Mouse (Mus musculus) lung, postnatal 14 days (tissue): ENCODE data around the gene Cct3.
"Not testable (repeated sequence)": the region's sequence is repeated elsewhere in the genome, so short reads cannot be mapped to it uniquely, and the experiment has no call there.

Source experiments
- DNase-seq: peaks from one replicate; pipeline ENCODE4 v3.0.0; 2021

Gene Cct3

DNA sequence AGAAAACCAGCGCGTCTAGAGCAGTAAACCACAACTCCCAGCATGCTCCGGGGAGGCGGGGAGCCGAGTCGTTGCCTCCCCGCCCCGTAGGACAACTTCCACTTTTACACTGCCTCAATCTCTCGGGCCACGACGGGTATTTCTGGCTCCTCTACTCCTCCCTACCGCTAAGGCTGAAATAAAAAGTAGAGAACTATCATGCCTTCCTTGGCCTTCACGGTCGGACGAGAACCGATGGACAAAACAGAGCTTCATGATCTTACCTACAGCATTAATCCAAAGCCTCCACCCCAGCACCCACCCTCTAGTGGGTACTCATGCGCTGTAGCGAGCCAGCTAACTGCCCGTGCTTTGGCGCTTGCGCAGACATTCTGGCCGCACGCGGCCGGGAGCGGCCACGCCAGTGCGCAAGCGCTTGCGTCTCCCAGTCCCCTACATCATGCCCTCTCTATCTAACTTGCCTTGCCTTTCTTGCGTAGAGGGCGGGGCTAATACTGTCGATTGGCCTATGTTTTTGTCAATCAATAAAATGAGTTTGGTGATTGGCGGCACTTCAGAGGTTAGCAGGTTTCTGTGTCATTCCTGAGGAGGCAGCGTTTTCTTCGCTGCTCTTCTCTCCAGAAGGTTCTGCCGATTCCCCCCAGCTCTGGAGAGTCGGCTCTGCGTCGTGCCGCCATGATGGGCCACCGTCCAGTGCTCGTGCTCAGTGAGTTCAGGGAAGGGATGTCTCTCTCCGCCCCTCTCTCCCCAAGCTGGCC is at the start of gene Cct3, which contains the start of gene Tsacc:
Gene Cct3, plus strand, starts transcription at position 556 of the 758 bp plus-strand sequence.
Gene Tsacc, minus strand, starts transcription at position 439 of the 758 bp plus-strand sequence.
- DNase-seq, result peak; percentile 97

DNA sequence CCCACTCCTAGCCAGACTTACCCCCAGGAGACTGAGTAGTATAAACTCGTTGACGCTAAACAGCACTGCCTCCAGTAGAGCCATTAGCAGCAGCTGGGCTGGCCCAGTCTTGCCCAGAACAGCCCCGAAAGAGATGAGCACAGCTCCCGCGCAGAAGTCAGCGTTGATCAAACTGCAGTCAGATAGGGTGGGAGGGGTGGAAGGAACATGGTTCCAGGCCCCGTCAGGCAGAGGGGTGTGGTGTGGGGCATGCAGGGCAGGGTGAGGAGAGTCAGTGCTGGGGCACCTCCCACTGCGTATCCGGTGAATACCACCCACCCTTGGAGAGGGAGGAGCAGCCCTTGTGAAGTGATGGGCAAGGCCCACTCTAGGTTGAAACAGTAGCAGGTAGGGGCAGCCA is 49.2 kb upstream of the Cct3 start:
- no peak for DNase-seq

- DNase-seq, result no peak
These were observed 48.5 kb upstream of the Cct3 start for GRCm38 (mm10) chr3:88248406-88248805.

- DNase-seq, result no peak
These were observed 44.2 kb upstream of the Cct3 start for GRCm38 (mm10) chr3:88252739-88253138.

GRCm38 (mm10) chr3:88254268-88254926 is 42.5 kb upstream of the Cct3 start, which contains the start of gene Rhbg:
TSS of gene Rhbg (minus strand) at chr3:88254709.
- DNase-seq, result peak; percentile 71

- DNase-seq, result no peak
These were observed 41.0 kb upstream of the Cct3 start for GRCm38 (mm10) chr3:88255950-88256349.

DNA sequence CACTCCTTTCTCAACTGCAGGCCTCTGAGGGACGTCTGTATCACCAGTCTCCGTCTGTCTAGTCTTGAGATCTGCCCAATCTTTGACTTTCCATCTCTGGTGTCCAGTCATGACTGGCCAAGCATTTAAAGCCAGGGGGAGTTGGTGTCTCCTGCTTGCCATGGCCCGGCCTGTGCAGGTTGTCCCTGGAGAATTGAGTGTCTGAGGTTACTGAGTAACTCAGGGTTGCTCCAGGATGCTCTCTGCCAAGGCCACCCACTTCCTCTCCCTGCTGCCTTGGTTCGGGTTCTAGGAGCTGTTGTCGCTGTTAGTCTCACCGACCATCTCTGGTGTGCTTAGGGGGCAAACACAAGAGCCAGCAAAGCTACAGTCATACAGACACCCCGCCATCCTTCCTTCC is 40.5 kb upstream of the Cct3 start:
- no peak for DNase-seq

GRCm38 (mm10) chr3:88262346-88262745 is 34.6 kb upstream of the Cct3 start:
- DNase-seq, result no peak

DNA sequence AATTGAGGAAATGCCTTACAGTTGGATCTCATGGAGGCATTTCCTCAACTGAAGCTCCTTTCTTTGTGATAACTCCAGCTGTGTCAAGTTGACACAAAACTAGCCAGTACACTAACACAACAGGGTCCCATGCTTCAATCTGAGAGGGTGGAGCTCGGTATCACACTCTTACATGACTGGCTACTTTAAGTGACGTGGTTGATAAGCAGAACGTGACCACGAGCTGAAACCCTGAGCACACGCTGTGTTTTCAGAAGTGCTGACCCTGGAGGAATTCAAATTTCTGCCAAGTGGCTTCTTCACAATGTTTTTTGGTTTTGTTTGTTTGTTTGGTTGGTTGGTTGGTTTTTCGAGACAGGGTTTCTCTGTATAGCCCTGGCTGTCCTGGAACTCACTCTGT is 28.9 kb upstream of the Cct3 start:
- DNase-seq, result not testable (repeated sequence)

DNA sequence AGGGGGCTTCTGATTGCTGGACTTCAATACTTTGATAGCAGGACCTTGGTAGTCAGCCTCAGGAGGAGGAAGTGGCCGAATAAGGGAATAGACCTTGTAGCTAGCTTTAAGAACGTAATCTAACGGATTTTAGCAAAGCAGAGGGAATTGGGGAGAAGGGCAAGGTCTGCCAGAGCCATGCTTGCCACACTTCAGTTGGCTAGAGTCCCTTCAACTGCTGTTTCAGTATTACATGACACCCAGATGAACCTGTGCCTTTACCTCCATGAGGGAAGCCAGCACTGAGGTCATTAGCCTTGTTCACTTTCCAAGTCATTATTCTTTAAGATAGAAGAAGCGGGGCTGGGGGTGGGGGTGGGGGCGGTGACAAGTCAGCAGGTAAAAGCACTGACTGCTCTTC is 27.9 kb upstream of the Cct3 start:
- DNase-seq, result no peak

DNA sequence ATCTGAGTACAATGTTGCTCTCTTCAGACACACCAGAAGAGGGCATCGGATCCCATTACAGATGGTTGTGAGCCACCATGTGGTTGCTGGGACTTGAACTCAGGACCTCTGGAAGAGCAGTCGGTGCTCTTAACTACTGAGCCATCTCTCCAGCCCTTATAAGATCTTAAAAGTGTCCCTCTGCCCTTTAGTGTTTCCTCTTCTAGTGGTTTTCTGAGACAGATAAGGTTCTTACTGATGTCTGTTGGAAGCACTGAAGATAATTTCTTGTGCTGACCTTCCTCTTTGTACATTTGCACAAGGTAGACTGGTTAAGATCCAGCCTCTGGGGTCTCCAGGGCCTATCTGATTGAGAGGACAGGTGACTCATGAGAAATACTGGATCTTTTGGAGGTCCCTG is 25.6 kb upstream of the Cct3 start:
- DNase-seq, result not testable (repeated sequence)

- DNase-seq, result no peak
These were observed 25.1 kb upstream of the Cct3 start for GRCm38 (mm10) chr3:88271859-88272258.

- DNase-seq, result no peak
These were observed 22.9 kb upstream of the Cct3 start for GRCm38 (mm10) chr3:88274002-88274401.

- no peak for DNase-seq
These were observed 20.8 kb upstream of the Cct3 start for GRCm38 (mm10) chr3:88276121-88276520.

DNA sequence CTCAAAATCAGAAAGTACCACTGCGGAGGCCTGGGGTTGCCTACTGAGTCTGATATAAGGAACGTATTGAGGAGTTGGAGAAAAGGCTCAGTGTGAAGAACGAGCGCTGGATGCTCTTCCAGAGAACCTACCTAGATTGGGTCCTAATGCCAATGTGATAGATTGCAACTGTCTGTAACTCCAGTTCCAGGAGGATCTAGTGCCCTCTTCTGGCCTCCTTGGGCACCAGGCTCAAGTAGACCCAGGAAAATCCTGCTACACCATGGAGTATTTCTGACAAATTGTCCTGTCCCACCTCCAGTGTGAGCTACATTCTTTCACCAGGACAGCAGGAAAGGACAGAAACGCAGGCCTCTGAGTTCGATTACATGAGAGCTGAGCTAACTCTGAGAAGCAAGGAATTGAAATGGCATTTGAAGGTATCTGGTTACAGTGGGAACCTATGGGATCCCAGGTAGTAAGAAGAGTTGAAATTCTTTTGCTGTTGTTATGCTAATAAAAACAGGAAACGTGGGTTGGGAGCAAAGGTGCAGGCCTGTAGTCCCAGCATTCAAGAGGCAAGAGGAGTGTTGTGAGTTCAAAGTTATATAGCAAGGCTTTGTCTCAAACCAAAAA is 20.3 kb upstream of the Cct3 start:
- DNase-seq, result peak; percentile 34

DNA sequence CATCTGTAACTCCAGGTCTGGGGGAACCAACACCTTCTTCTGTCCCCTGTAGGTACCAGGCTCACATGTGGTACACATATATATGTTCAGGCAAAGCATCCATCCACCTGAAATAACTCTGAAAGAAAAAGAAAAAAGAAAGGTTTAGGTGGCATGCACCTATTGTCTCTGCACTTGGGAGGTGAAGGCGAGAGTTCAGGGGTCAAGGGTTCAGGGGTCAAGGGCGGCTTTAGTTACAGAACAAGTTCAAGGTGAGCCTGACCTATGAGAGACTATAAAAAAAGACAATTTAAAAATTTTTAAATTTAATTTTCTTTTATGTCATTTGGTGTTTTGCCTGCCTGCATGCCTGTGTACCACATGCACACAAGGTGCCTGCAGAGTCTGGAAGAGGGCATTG is 16.9 kb upstream of the Cct3 start:
- DNase-seq, result no peak

DNA sequence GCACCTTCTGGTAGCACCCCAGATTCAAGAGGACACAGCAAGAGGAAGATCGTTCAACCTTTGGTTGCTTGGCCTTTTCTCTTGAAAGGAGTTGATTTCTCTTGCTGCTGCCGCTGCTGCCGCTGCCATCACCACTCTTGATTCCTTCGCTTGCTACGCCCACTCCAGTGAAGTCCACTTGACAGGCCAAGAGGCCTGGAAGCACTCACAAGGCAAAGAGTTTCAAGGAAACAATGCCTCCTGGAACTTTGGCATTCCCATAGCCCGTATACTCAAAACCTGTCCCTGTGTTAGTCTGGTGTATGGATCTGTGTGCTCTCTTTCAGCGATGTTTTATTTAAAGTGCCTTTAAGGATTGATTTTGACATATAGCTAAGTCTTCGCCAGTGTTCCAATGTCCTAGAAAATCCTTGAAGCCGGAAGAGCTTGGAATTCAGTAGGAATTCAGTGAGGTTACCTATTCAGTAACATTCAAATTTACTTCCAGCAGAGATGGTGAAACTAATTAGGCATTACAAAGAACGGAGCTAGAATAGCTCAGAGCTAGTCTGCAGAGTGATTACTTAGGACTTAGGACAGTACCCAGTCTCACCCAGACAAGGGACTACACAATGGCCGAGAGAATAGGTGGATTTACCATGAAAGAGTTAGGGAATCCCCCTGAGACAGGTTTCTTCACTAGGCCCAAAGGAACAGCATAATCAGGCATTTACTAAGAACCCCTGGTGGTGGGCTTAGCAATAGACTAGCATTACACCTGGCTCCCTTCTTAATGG is 15.6 kb upstream of the Cct3 start:
- peak; percentile 65 for DNase-seq

GRCm38 (mm10) chr3:88284815-88285564 is 11.9 kb upstream of the Cct3 start:
- not testable (repeated sequence) for DNase-seq

GRCm38 (mm10) chr3:88285565-88285895 is 11.4 kb upstream of the Cct3 start:
- DNase-seq, result not testable (repeated sequence)

GRCm38 (mm10) chr3:88287110-88287509 is 9.8 kb upstream of the Cct3 start, which contains the start of gene Gm38392:
TSS of gene Gm38392 (minus strand) at chr3:88287210.
- DNase-seq, result no peak

DNA sequence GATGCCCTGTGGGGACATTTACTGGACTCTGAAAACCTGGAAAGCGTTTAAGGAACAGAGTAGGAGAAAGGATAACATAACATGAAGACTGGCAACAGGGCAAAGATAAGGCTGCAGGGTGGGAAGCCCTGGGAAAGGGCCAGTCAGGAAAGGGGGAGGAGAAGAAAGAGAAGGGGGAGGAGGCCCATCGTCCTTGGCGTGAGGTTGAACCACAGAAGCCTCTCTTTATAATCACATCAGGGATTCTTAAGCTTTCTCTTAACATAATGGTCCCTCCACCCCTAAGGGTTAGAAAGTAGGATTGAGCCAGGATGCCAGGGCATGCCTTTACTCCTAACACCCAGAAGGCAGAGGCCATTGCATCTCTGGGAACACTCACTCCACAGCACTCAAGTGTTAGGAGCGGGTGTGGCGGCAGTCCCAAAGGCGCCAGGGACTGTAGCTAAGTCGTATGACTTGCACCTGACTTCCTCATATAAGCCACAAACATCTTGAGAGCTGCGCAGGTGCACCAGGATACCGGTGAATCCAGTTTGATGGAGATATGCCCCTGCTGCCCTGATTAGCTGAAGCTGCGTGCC is 8.7 kb upstream of the Cct3 start:
- DNase-seq, result peak; percentile 7

GRCm38 (mm10) chr3:88291970-88292369 is 4.9 kb upstream of the Cct3 start:
- DNase-seq, result peak; percentile 37
